Mouse (Mus musculus): ENCODE data around the gene Eefsec. TPM values are rescaled to one million over a fixed set of nuclear protein-coding genes. Genes with fewer than 3 reads are reported as not detected.

Eefsec gene
- total and polyA plus RNA-seq, 2 experiments from 2014 or later, result 11.3 to 12.9 TPM

DNA sequence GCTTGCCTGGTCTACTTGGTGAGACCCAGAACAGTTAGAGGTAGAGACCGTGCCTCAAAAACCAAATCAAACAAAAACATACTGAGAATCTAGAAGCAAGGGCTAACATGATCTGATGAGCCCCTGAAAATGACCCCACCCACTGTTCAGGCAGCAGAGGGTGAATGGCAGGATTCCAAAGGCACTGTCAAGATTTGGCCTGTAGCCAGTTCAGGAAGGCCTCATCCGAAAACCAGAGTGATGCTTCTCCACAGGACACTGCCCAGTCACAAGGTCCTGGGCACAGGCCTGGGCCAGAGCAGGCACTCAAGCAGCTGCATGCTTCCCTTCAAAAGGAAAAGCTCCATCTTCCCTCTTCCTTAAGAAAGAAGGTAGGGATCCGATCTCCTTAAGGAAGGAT is 2.9 kb downstream of the Eefsec start:
- H3K9me3 ChIP-seq (replicated peaks; ENCODE audit: control insufficient read depth, low read length), result no peaks in the 10 kb centered on the region
- no peak overlapping the region for H3K4me3 ChIP-seq (ENCODE audit: low read depth, low read length)
- H3K36me3 ChIP-seq (replicated peaks; ENCODE audit: control insufficient read depth, insufficient read depth, low read length), result no peaks in the 10 kb centered on the region
- no peak overlapping the region for H3K4me2 ChIP-seq (ENCODE audit: low read depth, low read length)
- peak overlapping the region; percentile 14; the same call in 1 of the 2 replicates for H3K27ac ChIP-seq (ENCODE audit: low read depth)
- ATAC-seq (ENCODE audit: insufficient read depth, low read depth) (no peak), DNase-seq (ENCODE audit: low spot score) (no peak)
- no peak for TF ChIP-seq CTCF (IDR thresholded peaks at IDR 0.05; ENCODE audit: low read depth)
- TF ChIP-seq EP300 (IDR thresholded peaks at IDR 0.05; ENCODE audit: low read depth), result no peak
- 66% methylated on average over 3 of the region's 3 CpGs for WGBS
- H3K9ac ChIP-seq (replicated peaks; ENCODE audit: low read depth, low read length), result no peak overlapping the region; the same call in 1 of the 2 replicates
- H3K27me3 ChIP-seq (ENCODE audit: control insufficient read depth, insufficient read depth, low read length), result no peaks in the 10 kb centered on the region
- H3K4me1 ChIP-seq (ENCODE audit: control insufficient read depth, insufficient read depth), result no peaks in the 10 kb centered on the region; the same call in 1 of the 2 replicates

DNA sequence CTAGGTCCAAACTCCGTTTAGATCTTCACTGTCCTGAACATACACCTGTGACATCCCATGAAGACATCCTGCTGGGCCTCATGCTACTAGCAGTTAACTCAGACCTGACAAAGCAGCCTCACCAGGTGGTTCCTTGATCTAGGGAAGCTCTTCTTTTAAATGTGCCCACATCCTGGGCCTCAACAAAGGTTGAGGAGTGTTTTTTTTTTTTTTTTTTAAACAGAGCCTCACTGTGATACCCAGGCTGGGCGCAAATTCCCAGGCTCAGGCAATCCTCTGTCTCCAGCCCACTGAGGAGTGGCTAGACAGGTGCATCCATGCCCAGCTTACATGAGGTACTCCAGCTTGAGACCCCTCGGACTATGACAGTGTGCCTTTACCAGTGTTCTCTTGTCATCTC is 3.8 kb downstream of the Eefsec start:
- Histone ChIP-seq H3K9me3 (replicated peaks; ENCODE audit: control insufficient read depth, low read length) (no peaks in the 10 kb centered on the region), H3K27ac (ENCODE audit: low read depth) (peak overlapping the region; percentile 14; the same call in 1 of the 2 replicates), H3K4me1 (ENCODE audit: control insufficient read depth, insufficient read depth) (no peaks in the 10 kb centered on the region; the same call in 1 of the 2 replicates), H3K4me2 (ENCODE audit: low read depth, low read length) (no peak overlapping the region), H3K36me3 (replicated peaks; ENCODE audit: control insufficient read depth, insufficient read depth, low read length) (no peaks in the 10 kb centered on the region), H3K4me3 (ENCODE audit: low read depth, low read length) (no peak overlapping the region), H3K27me3 (ENCODE audit: control insufficient read depth, insufficient read depth, low read length) (no peaks in the 10 kb centered on the region), H3K9ac (replicated peaks; ENCODE audit: low read depth, low read length) (no peak overlapping the region)
- ATAC-seq (ENCODE audit: insufficient read depth, low read depth) (no peak), DNase-seq (ENCODE audit: low spot score) (no peak)
- 85% methylated on average over 3 of the region's 3 CpGs for WGBS
- TF ChIP-seq CTCF (IDR thresholded peaks at IDR 0.05; ENCODE audit: low read depth), result no peak
- no peak for TF ChIP-seq EP300 (IDR thresholded peaks at IDR 0.05; ENCODE audit: low read depth)

GRCm38 (mm10) chr6:88439056-88439455 is 7.3 kb downstream of the Eefsec start:
- Histone ChIP-seq H3K27ac (ENCODE audit: low read depth) (no peak overlapping the region), H3K4me1 (ENCODE audit: control insufficient read depth, insufficient read depth) (no peaks in the 10 kb centered on the region), H3K9ac (replicated peaks; ENCODE audit: low read depth, low read length) (no peak overlapping the region), H3K4me2 (ENCODE audit: low read depth, low read length) (no peak overlapping the region), H3K27me3 (ENCODE audit: control insufficient read depth, insufficient read depth, low read length) (no peaks in the 10 kb centered on the region), H3K4me3 (ENCODE audit: low read depth, low read length) (no peak overlapping the region), H3K9me3 (replicated peaks; ENCODE audit: control insufficient read depth, low read length) (no peaks in the 10 kb centered on the region), H3K36me3 (replicated peaks; ENCODE audit: control insufficient read depth, insufficient read depth, low read length) (no peaks in the 10 kb centered on the region)
- WGBS, result 65% methylated on average over 4 of the region's 4 CpGs
- no peak for DNase-seq (ENCODE audit: low spot score)
- TF ChIP-seq CTCF (IDR thresholded peaks at IDR 0.05; ENCODE audit: low read depth) (no peak), EP300 (IDR thresholded peaks at IDR 0.05; ENCODE audit: low read depth) (no peak)
- no peak for ATAC-seq (ENCODE audit: insufficient read depth, low read depth)

DNA sequence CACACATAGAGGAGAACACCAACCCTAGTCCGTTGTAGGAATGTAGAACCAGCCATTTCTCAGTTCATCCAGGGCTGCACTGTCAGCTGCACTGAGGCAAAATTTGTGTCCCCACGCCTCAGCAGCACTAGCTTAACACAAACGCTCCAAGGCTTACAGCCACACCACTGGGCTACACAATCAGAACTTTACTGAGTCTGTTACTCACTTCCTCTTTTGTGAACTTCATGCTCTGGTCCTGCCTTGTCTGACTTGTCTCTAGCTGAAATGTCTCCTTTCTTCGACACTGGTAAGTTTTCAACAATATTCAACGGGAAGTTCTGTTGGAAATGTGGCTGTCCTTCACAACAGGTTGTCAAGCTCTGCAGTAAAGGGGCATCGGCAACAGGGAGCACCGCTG is 10.7 kb downstream of the Eefsec start:
- WGBS, result 82% methylated on average over 7 of the region's 7 CpGs
- no peaks in the 10 kb centered on the region for H3K9me3 ChIP-seq (replicated peaks; ENCODE audit: control insufficient read depth, low read length)
- H3K9ac ChIP-seq (replicated peaks; ENCODE audit: low read depth, low read length), result no peak overlapping the region
- H3K4me2 ChIP-seq (ENCODE audit: low read depth, low read length), result no peak overlapping the region
- TF ChIP-seq EP300 (IDR thresholded peaks at IDR 0.05; ENCODE audit: low read depth) (no peak), CTCF (IDR thresholded peaks at IDR 0.05; ENCODE audit: low read depth) (no peak)
- ATAC-seq (ENCODE audit: insufficient read depth, low read depth) (no peak), DNase-seq (ENCODE audit: low spot score) (no peak)
- no peaks in the 10 kb centered on the region for H3K36me3 ChIP-seq (replicated peaks; ENCODE audit: control insufficient read depth, insufficient read depth, low read length)
- no peak overlapping the region for H3K27ac ChIP-seq (ENCODE audit: low read depth)
- no peaks in the 10 kb centered on the region for H3K4me1 ChIP-seq (ENCODE audit: control insufficient read depth, insufficient read depth)
- H3K27me3 ChIP-seq (ENCODE audit: control insufficient read depth, insufficient read depth, low read length), result no peaks in the 10 kb centered on the region
- no peak overlapping the region for H3K4me3 ChIP-seq (ENCODE audit: low read depth, low read length)

GRCm38 (mm10) chr6:88431202-88431601 is 15.1 kb downstream of the Eefsec start:
- no peaks in the 10 kb centered on the region for H3K36me3 ChIP-seq (replicated peaks; ENCODE audit: control insufficient read depth, insufficient read depth, low read length)
- H3K27me3 ChIP-seq (ENCODE audit: control insufficient read depth, insufficient read depth, low read length), result no peaks in the 10 kb centered on the region
- H3K4me2 ChIP-seq (ENCODE audit: low read depth, low read length), result no peak overlapping the region
- WGBS, result 12% methylated on average over 4 of the region's 4 CpGs
- peak; percentile 86 for ATAC-seq (ENCODE audit: insufficient read depth, low read depth)
- TF ChIP-seq EP300 (IDR thresholded peaks at IDR 0.05; ENCODE audit: low read depth) (no peak), CTCF (IDR thresholded peaks at IDR 0.05; ENCODE audit: low read depth) (peak; percentile 91)
- H3K9ac ChIP-seq (replicated peaks; ENCODE audit: low read depth, low read length), result no peak overlapping the region
- peak; percentile 66 for DNase-seq (ENCODE audit: low spot score)
- no peaks in the 10 kb centered on the region for H3K9me3 ChIP-seq (replicated peaks; ENCODE audit: control insufficient read depth, low read length)
- peaks cover 5% of the 10 kb centered on the region; the same call in 1 of the 2 replicates for H3K4me1 ChIP-seq (ENCODE audit: control insufficient read depth, insufficient read depth)
- no peak overlapping the region for H3K27ac ChIP-seq (ENCODE audit: low read depth)
- H3K4me3 ChIP-seq (ENCODE audit: low read depth, low read length), result no peak overlapping the region

GRCm38 (mm10) chr6:88416130-88416758 is 30.1 kb downstream of the Eefsec start:
- ATAC-seq (ENCODE audit: insufficient read depth, low read depth), result no peak
- H3K4me1 ChIP-seq (ENCODE audit: control insufficient read depth, insufficient read depth), result no peaks in the 10 kb centered on the region; the same call in 1 of the 2 replicates
- TF ChIP-seq CTCF (IDR thresholded peaks at IDR 0.05; ENCODE audit: low read depth) (no peak), EP300 (IDR thresholded peaks at IDR 0.05; ENCODE audit: low read depth) (no peak)
- no peak overlapping the region for H3K4me2 ChIP-seq (ENCODE audit: low read depth, low read length)
- DNase-seq (ENCODE audit: low spot score), result no peak
- H3K27me3 ChIP-seq (ENCODE audit: control insufficient read depth, insufficient read depth, low read length), result no peaks in the 10 kb centered on the region
- H3K36me3 ChIP-seq (replicated peaks; ENCODE audit: control insufficient read depth, insufficient read depth, low read length), result no peaks in the 10 kb centered on the region
- no peak overlapping the region for H3K27ac ChIP-seq (ENCODE audit: low read depth)
- H3K9ac ChIP-seq (replicated peaks; ENCODE audit: low read depth, low read length), result no peak overlapping the region
- WGBS, result 72% methylated on average over 7 of the region's 7 CpGs
- H3K4me3 ChIP-seq (ENCODE audit: low read depth, low read length), result no peak overlapping the region
- H3K9me3 ChIP-seq (replicated peaks; ENCODE audit: control insufficient read depth, low read length), result no peaks in the 10 kb centered on the region
